ENCODE assay signal across 8 mouse cellular contexts in genomic region chr15:12490527-12490926, GRCm38 (mm10).
A peak's percentile ranks its signal among the peaks of the same experiment; 100 is the strongest.
DNase-seq lines count a peak whose midpoint lies in the region; ATAC-seq lines count a peak whose summit lies in the region.

No protein-coding gene starts in this region.

- H3K27ac ChIP-seq in forebrain, embryonic 11.5 days (ENCODE audit: low read depth, low read length) = no peak overlapping the region
- no peak overlapping the region for H3K27ac ChIP-seq in liver, embryonic 12.5 days

- H3K4me1 ChIP-seq in forebrain, embryonic 11.5 days (replicated peaks; ENCODE audit: control insufficient read depth, insufficient read depth, low read length) = no peaks in the 10 kb centered on the region
- no peaks in the 10 kb centered on the region for H3K4me1 ChIP-seq in liver, embryonic 12.5 days

- intact Hi-C loops in left cerebral cortex, postnatal 4 days (cut with DNase I) = no loop called here
- intact Hi-C loops in left cerebral cortex, postnatal 25 days (cut with DNase I) = no loop called here

- no peak; the same call in 1 of the 2 replicates for ATAC-seq in forebrain, embryonic 11.5 days (replicated peaks; ENCODE audit: low FRiP score)
- ATAC-seq in liver, embryonic 12.5 days = peak; percentile 24; the same call in 1 of the 2 replicates
- no peak for ATAC-seq in cerebellum, adult (ENCODE audit: insufficient number of reproducible peaks, low FRiP score, low TSS enrichment)
- ATAC-seq in megakaryocyte-erythroid progenitor cell, adult 5-6 weeks (replicated peaks; ENCODE audit: low FRiP score, low TSS enrichment, poor library complexity, severe bottlenecking) = no peak

- DNase-seq in left cerebral cortex, postnatal 4 days = peak; percentile 14
- DNase-seq in left cerebral cortex, postnatal 25 days (ENCODE audit: low spot score in 2 of 2) = no peak
- DNase-seq in forebrain, embryonic 11.5 days (ENCODE audit: low spot score) = no peak
- peak; percentile 42 for DNase-seq in heart, postnatal 4 days
- DNase-seq in retina, postnatal 1 day = peak; percentile 51

- H3K9me3 ChIP-seq in forebrain, embryonic 11.5 days (ENCODE audit: control insufficient read depth, low read length) = no peaks in the 10 kb centered on the region
- no peaks in the 10 kb centered on the region for H3K9me3 ChIP-seq in liver, embryonic 12.5 days (replicated peaks)

- H3K27me3 ChIP-seq in forebrain, embryonic 11.5 days (ENCODE audit: control insufficient read depth, insufficient read depth, low read length) = no peaks in the 10 kb centered on the region
- no peaks in the 10 kb centered on the region for H3K27me3 ChIP-seq in liver, embryonic 12.5 days (replicated peaks)

- peak overlapping the region; percentile 16; the same call in 1 of the 2 replicates for H3K9ac ChIP-seq in forebrain, embryonic 11.5 days (ENCODE audit: low read length)
- H3K9ac ChIP-seq in liver, embryonic 12.5 days = no peak overlapping the region

- H3K4me2 ChIP-seq in forebrain, embryonic 11.5 days (ENCODE audit: low read depth, low read length, severe bottlenecking) = no peak overlapping the region
- H3K4me2 ChIP-seq in liver, embryonic 12.5 days = no peak overlapping the region

- H3K4me3 ChIP-seq in forebrain, embryonic 11.5 days (ENCODE audit: low read depth, low read length) = no peak overlapping the region
- no peak overlapping the region for H3K4me3 ChIP-seq in liver, embryonic 12.5 days

- no peaks in the 10 kb centered on the region for H3K36me3 ChIP-seq in forebrain, embryonic 11.5 days (ENCODE audit: control insufficient read depth, insufficient read depth, low read length)
- no peaks in the 10 kb centered on the region for H3K36me3 ChIP-seq in liver, embryonic 12.5 days

- WGBS in forebrain, embryonic 11.5 days = 14% methylated on average over 7 of the region's 7 CpGs
- WGBS in liver, embryonic 12.5 days (ENCODE audit: insufficient replicate concordance) = 41% methylated on average over 7 of the region's 7 CpGs

Comparison
In these comparisons a context has a peak if more than half of its experiments do, and no peak if none do; other contexts are left out.
1. DNase-seq: peak in left cerebral cortex, postnatal 4 days (single experiment), heart, postnatal 4 days (single experiment) and retina, postnatal 1 day (single experiment); none in left cerebral cortex, postnatal 25 days (0 of 2) and forebrain, embryonic 11.5 days (single experiment).